Mouse (Mus musculus) kidney, postnatal 0 days (tissue): ENCODE measurements around the gene Zfp260. TPM values are rescaled to one million over a fixed set of nuclear protein-coding genes. Genes with fewer than 3 reads are reported as not detected.
"Not testable (repeated sequence)": the region's sequence is repeated elsewhere in the genome, so short reads cannot be mapped to it uniquely, and the experiment has no call there.

Experiments
- ATAC-seq: fragments of 200-750 bp; cut with Nextera tagmentation; replicated peaks from 2 replicates; pipeline ENCODE4 v1.8.0; 2017; ENCODE audit warnings: low read depth, moderate number of reproducible peaks, moderate TSS enrichment, moderate library complexity; ENCODE audit not compliant: low FRiP score
- DNase-seq: peaks from one replicate; pipeline ENCODE4 v3.0.0-alpha.2; 2016; ENCODE audit warnings: low spot score
- H3K27ac ChIP-seq: fragments of 300-500 bp; sonication (generic); 2 replicates; pipeline ENCODE4 v1.5.1; 2014; ENCODE audit warnings: mild to moderate bottlenecking
- H3K27me3 ChIP-seq: fragments of 300-500 bp; sonication (generic); 2 replicates; pipeline ENCODE4 v1.6.1; 2014; ENCODE audit warnings: low read length, mixed read lengths; ENCODE audit not compliant: insufficient read depth
- H3K36me3 ChIP-seq: fragments of 300-500 bp; sonication (generic); 2 replicates; pipeline ENCODE4 v1.6.1; 2014; ENCODE audit warnings: low read length, mixed read lengths; ENCODE audit not compliant: insufficient read depth
- H3K4me1 ChIP-seq: fragments of 300-500 bp; sonication (generic); replicated peaks from 2 replicates; pipeline ENCODE4 v1.6.1; 2014; ENCODE audit warnings: antibody characterized with exemption, low read length, mixed read lengths; ENCODE audit not compliant: insufficient read depth
- H3K4me2 ChIP-seq: fragments of 300-500 bp; sonication (generic); 2 replicates; pipeline ENCODE4 v1.6.1; 2014; ENCODE audit warnings: mild to moderate bottlenecking, low read length, moderate library complexity, mixed read lengths
- H3K4me3 ChIP-seq: fragments of 300-500 bp; sonication (generic); replicated peaks from 2 replicates; pipeline ENCODE4 v1.5.1; 2014; ENCODE audit warnings: low read depth, low read length
- H3K9ac ChIP-seq: fragments of 300-500 bp; sonication (generic); 2 replicates; pipeline ENCODE4 v1.6.1; 2014; ENCODE audit warnings: low read depth, low read length
- H3K9me3 ChIP-seq: fragments of 300-500 bp; sonication (generic); replicated peaks from 2 replicates; pipeline ENCODE4 v1.6.1; 2016; ENCODE audit warnings: low read length, inconsistent platforms, mixed read lengths
- CTCF ChIP-seq: IDR thresholded peaks from 2 replicates; pipeline ENCODE4 v1.5.1; 2016; ENCODE audit warnings: antibody characterized with exemption, low read depth, mild to moderate bottlenecking, moderate library complexity
- WGBS: fragments of 180-500 bp; shearing (Covaris S2); extraction: QIAGEN DNeasy Blood & Tissue Kit; methylation state at CpG from one replicate; pipeline ENCODE4 v1.1.7; 2014; 5-methylcytosine and 5-hydroxymethylcytosine counted together
- polyA plus RNA-seq: library from polyadenylated mRNA; unstranded; fragments of >200 nt; fragmentation: Nextera tagmentation; extraction: Ambion mirVana; gene quantifications from 2 replicates; pipeline ENCODE4 v1.2.1, GENCODE M21; 2015

Gene Zfp260
- polyA plus RNA-seq, 1 experiment from 2014 or later, result 79.8 TPM

DNA sequence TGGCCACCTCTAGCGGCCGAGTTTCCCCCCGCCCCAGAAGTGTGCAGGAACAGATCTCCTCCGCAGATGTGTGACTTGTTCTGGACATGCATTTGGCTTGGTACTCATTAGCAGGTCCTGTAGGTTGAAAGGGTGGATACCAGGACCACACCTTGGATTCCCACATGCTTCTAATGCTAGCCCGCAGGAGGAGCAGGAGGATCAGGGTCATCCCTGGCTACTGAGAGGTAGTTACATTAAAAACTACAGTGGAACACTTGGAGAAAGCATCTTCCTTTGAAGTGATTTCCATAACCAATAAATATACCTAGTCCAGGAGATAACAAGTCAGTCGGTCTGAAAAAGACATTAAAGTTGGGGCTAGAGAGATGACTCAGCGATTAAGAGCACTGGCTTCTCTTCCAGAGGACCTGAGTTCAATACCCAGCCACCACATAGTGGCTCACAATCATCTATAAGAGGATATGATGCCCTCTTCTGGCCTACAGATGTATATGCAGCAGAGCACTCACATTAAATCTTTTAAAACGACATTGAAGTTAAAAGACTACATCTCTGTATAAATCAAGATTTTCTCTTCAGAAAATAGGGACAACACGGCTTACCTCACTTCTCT lies 3.5 kb upstream of the Zfp260 start:
- DNase-seq, result peak; percentile 76
- no peaks in the 10 kb centered on the region for H3K36me3 ChIP-seq
- ATAC-seq, result no peak
- H3K4me2 ChIP-seq, result peak overlapping the region; percentile 81
- peak; percentile 74 for TF ChIP-seq CTCF
- WGBS, result 8% methylated on average over 9 of the region's 9 CpGs
- peaks cover 15% of the 10 kb centered on the region; the same call in 1 of the 2 replicates for H3K4me1 ChIP-seq
- H3K4me3 ChIP-seq, result peak overlapping the region; percentile 60
- no peak overlapping the region for H3K9ac ChIP-seq
- peak overlapping the region; percentile 42; the same call in 1 of the 2 replicates for H3K27ac ChIP-seq
- H3K9me3 ChIP-seq, result no peaks in the 10 kb centered on the region
- no peaks in the 10 kb centered on the region for H3K27me3 ChIP-seq

DNA sequence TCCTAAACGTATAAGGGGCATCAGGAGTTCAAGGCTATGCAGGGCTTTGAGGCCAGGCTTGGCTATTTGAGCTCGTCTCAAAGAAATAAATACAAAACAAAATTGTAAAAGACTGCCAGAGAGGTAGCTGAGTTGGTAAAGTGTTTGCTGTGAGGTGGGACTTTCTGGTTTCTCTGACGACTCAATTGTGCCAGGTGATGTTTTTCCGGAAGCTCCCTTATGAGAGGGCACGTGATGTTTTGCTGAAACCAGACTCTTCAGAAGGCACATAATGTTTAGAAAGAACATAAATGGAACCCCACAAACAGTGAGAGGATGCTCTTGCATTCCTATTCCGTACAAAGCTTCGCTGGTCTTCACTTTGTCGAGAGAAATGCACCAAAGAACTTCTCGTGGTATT lies 1.9 kb upstream of the Zfp260 start:
- WGBS, result 81% methylated on average over 9 of the region's 9 CpGs

DNA sequence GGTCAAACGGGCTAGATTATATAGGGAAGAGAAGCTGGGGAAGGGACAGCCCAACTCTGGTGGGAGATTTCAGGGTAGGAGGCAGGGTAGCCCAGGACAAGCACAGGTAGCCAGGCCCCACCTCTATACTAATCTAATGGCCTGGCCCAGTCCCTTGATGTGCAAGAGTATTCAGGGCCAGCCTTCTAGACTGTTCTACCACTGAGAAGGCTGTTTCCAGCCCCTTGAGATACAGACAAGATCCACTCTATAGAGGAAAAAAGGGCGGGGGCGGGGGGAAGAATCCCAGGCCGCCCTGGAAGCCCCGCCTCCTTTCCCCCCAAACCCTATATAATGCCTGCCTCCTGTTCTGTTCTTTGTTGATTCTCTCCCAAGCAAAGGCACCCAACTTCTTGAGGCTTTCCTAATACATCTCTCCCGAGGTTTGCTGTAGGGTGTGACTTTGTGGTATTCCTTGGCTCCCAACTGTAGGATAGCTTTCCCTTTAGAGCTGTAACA lies 610 bp upstream of the Zfp260 start:
- H3K4me2 ChIP-seq, result peak overlapping the region; percentile 76
- no peaks in the 10 kb centered on the region for H3K9me3 ChIP-seq
- H3K36me3 ChIP-seq, result 0 out of 2 replicates have a peak, but pooled peaks cover 2% of the 10 kb centered on the region
- ATAC-seq, result no peak
- no peak for DNase-seq
- TF ChIP-seq CTCF, result no peak
- no peak overlapping the region for H3K9ac ChIP-seq
- H3K4me1 ChIP-seq, result peaks cover 10% of the 10 kb centered on the region; the same call in 1 of the 2 replicates
- H3K4me3 ChIP-seq, result peak overlapping the region; percentile 75
- H3K27me3 ChIP-seq, result no peaks in the 10 kb centered on the region
- H3K27ac ChIP-seq, result no peak overlapping the region
- 73% methylated on average over 6 of the region's 6 CpGs for WGBS

More for the DNA sequence above, 1.9 kb upstream of the Zfp260 start:
- Histone ChIP-seq H3K4me2 (no peak overlapping the region), H3K36me3 (no peaks in the 10 kb centered on the region), H3K9me3 (no peaks in the 10 kb centered on the region), H3K9ac (no peak overlapping the region), H3K4me1 (peaks cover 15% of the 10 kb centered on the region; the same call in 1 of the 2 replicates), H3K27ac (no peak overlapping the region), H3K27me3 (no peaks in the 10 kb centered on the region), H3K4me3 (no peak overlapping the region)
- TF ChIP-seq CTCF, result no peak
- DNase-seq (no peak), ATAC-seq (no peak)

DNA sequence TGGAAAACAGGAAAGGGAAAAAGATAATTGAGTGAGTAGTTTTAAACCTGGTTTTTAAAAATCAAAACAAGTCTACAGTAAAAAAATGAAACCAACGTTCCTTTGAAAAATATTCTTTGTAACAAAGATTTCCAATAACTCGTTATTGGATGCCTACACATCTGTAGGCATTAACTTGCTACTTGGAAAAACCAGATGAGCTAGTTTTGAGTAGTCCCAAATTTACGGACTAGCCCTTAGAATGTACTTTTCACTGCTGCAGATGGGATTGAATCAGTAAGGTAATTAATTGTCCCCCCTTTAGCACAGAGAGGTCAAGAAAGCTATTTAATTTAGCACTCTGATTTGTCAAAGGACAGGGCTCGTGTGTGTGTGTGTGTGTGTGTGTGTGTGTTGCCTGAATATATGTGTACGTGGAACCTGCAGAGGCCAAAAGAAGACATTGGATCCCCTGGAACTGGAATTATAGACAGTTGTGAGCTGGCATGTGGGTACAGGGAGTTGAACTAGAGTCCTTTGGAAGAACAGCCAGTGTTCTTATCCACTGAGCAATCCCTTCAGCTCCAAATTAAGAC lies 1.1 kb downstream of the Zfp260 start:
- Histone ChIP-seq H3K4me3 (peak overlapping the region; percentile 75), H3K27me3 (no peaks in the 10 kb centered on the region), H3K9me3 (no peaks in the 10 kb centered on the region), H3K27ac (peak overlapping the region; percentile 31; the same call in 1 of the 2 replicates), H3K36me3 (peaks cover 12% of the 10 kb centered on the region; the same call in 1 of the 2 replicates), H3K4me2 (peak overlapping the region; percentile 76), H3K9ac (peak overlapping the region; percentile 81; the same call in 1 of the 2 replicates), H3K4me1 (0 out of 2 replicates have a peak, but pooled peaks cover 2% of the 10 kb centered on the region)
- peak; percentile 24 for DNase-seq
- 1% methylated on average over 5 of the region's 5 CpGs for WGBS
- TF ChIP-seq CTCF, result no peak
- ATAC-seq, result no peak

DNA sequence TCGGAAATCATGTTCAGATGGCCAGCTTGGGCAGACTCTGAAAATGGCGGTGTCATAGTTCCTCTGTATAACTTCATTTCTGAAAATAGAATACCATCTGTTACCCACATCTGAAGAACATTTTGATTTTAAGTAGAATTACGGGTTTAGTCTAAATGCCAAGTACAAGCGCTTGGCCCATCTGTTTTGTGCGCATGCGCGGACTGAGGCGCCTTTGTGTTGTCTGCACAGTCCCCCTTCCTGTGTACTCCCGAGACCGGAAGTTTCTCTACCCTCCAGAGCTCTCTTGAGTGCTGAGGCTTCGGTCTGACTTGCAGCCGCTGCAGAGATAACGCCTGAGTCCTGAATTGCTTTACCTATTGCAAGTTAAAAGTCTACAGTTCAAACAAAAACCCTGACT lies 4.7 kb downstream of the Zfp260 start:
- Histone ChIP-seq H3K36me3 (peaks cover 35% of the 10 kb centered on the region), H3K4me2 (no peak overlapping the region), H3K27ac (no peak overlapping the region), H3K4me3 (no peak overlapping the region), H3K9ac (no peak overlapping the region), H3K27me3 (no peaks in the 10 kb centered on the region), H3K9me3 (no peaks in the 10 kb centered on the region), H3K4me1 (no peaks in the 10 kb centered on the region)
- TF ChIP-seq CTCF, result no peak
- DNase-seq (no peak), ATAC-seq (no peak)
- WGBS, result 95% methylated on average over 13 of the region's 13 CpGs

DNA sequence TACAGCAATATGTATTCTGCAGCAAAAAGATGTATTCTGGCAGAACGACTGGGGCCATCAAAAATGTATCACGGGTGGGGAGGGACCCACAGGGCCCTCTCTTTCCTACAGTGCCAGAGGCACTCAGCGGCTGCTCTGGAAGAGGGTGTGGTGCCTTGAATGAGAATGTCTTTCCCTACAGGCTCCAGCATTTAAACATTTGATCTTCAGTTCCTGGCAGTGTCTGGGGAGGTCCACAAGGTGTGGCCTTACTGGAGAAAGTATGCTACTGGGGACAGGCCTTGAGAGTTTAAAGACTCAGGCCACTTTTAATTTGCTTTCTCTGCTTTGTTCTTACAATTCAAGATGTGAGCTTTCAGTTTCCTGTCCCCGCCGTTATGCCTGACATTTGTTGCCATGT lies 21.5 kb downstream of the Zfp260 start:
- Histone ChIP-seq H3K9me3 (no peaks in the 10 kb centered on the region), H3K27me3 (no peaks in the 10 kb centered on the region), H3K4me3 (no peak overlapping the region), H3K36me3 (no peaks in the 10 kb centered on the region), H3K9ac (no peak overlapping the region), H3K4me2 (no peak overlapping the region), H3K27ac (no peak overlapping the region), H3K4me1 (no peaks in the 10 kb centered on the region)
- WGBS, result 93% methylated on average over 5 of the region's 5 CpGs
- no peak for ATAC-seq
- DNase-seq, result no peak
- no peak for TF ChIP-seq CTCF

DNA sequence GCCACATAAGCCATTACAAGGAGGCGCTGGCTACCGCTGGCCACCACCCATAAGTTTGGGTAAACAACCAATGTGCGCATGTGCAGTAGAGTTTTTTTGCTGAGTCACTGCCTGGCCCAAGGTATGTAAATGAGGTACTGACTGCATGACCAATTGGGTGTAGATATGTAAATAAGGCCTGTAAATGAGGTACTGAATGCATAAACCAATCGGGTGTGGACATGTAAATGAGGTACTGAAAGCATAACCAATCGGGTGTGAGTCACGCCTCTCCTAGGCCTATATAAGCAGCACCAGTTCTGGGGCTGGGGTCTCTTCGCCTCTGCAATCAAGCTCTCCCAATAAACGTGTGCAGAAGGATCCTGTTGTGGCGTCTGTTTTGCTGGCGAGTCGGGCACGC lies 23.4 kb downstream of the Zfp260 start:
- not testable (repeated sequence) for H3K4me3 ChIP-seq, H3K9me3 ChIP-seq, H3K27me3 ChIP-seq, DNase-seq, H3K4me2 ChIP-seq, ATAC-seq, H3K27ac ChIP-seq, H3K36me3 ChIP-seq, H3K4me1 ChIP-seq, H3K9ac ChIP-seq
- WGBS, result 93% methylated on average over 12 of the region's 12 CpGs
